ENCODE assay signal across 11 mouse cellular contexts in genomic region chr16:85001939-85002556, GRCm38 (mm10).
A peak's percentile ranks its signal among the peaks of the same experiment; 100 is the strongest.
DNase-seq lines count a peak whose midpoint lies in the region; ATAC-seq lines count a peak whose summit lies in the region.
"Had no signal": no experiment of that assay in that cellular context is flagged by ENCODE, and none has a peak within 500 bp of the region (broad histone marks: within the 10 kb centered on the region; RNA-seq: fewer than 3 reads in every experiment).

No protein-coding gene starts in this region.

- H3K27me3 ChIP-seq in forebrain, embryonic 13.5 days = no peaks in the 10 kb centered on the region
- no peaks in the 10 kb centered on the region for H3K27me3 ChIP-seq in forebrain, embryonic 10.5 days (ENCODE audit: poor library complexity, severe bottlenecking)
- H3K27me3 ChIP-seq in intestine, embryonic 16.5 days (replicated peaks; ENCODE audit: control insufficient read depth, insufficient read depth, low read length) = no peaks in the 10 kb centered on the region
- H3K27me3 ChIP-seq: embryonic facial prominence, embryonic 15.5 days; liver, embryonic 15.5 days; neural tube, embryonic 12.5 days had no signal

- 85% methylated on average over 5 of the region's 5 CpGs for WGBS in forebrain, embryonic 13.5 days
- 92% methylated on average over 5 of the region's 5 CpGs for WGBS in forebrain, embryonic 10.5 days
- WGBS in intestine, embryonic 16.5 days = 94% methylated on average over 5 of the region's 5 CpGs

- intact Hi-C loops in left cerebral cortex, postnatal 14 days (cut with DNase I) = loop anchor here (5.0 kb wide), 1 partner anchor 35 kb away; no protein-coding TSS in a partner anchor

- H3K4me1 ChIP-seq in forebrain, embryonic 13.5 days = no peaks in the 10 kb centered on the region
- no peaks in the 10 kb centered on the region for H3K4me1 ChIP-seq in forebrain, embryonic 10.5 days
- no peaks in the 10 kb centered on the region for H3K4me1 ChIP-seq in intestine, embryonic 16.5 days (ENCODE audit: control insufficient read depth, insufficient read depth, low read length)
- H3K4me1 ChIP-seq: embryonic facial prominence, embryonic 15.5 days; liver, embryonic 15.5 days; neural tube, embryonic 12.5 days had no signal

- no peak overlapping the region for H3K4me2 ChIP-seq in forebrain, embryonic 13.5 days
- no peak overlapping the region for H3K4me2 ChIP-seq in intestine, embryonic 16.5 days (ENCODE audit: low read depth, low read length)
- H3K4me2 ChIP-seq: embryonic facial prominence, embryonic 15.5 days; liver, embryonic 15.5 days; neural tube, embryonic 12.5 days had no signal

- H3K4me3 ChIP-seq in forebrain, embryonic 13.5 days = no peak overlapping the region
- H3K4me3 ChIP-seq in forebrain, embryonic 10.5 days = no peak overlapping the region
- H3K4me3 ChIP-seq in intestine, embryonic 16.5 days (ENCODE audit: low read length) = no peak overlapping the region
- H3K4me3 ChIP-seq: embryonic facial prominence, embryonic 15.5 days; liver, embryonic 15.5 days; neural tube, embryonic 12.5 days had no signal

- no peak overlapping the region for H3K27ac ChIP-seq in forebrain, embryonic 13.5 days
- no peak overlapping the region for H3K27ac ChIP-seq in forebrain, embryonic 10.5 days
- H3K27ac ChIP-seq in intestine, embryonic 16.5 days (ENCODE audit: low read length) = no peak overlapping the region
- H3K27ac ChIP-seq: embryonic facial prominence, embryonic 15.5 days; liver, embryonic 15.5 days; neural tube, embryonic 12.5 days had no signal

- DNase-seq in forebrain, embryonic 10.5 days (ENCODE audit: extremely low spot score, low spot score) = no peak
- DNase-seq in cerebellum, adult 18-20 months = peak; percentile 59 to 64
- DNase-seq in frontal cortex, adult 2 months (ENCODE audit: extremely low spot score in 1 of 2, low spot score in 1 of 2) = peak; percentile 79 to 90
- peak; percentile 80 to 87 for DNase-seq in left cerebral cortex, postnatal 14 days (ENCODE audit: low spot score in 2 of 2)
- no peak for DNase-seq in urinary bladder, postnatal 36 days (ENCODE audit: low spot score in 2 of 2)
- no peak for DNase-seq in retina, postnatal 1 day

- peaks cover 35% of the 10 kb centered on the region for H3K36me3 ChIP-seq in forebrain, embryonic 13.5 days (ENCODE audit: poor library complexity, severe bottlenecking)
- peaks cover 60% of the 10 kb centered on the region for H3K36me3 ChIP-seq in forebrain, embryonic 10.5 days (replicated peaks)
- peaks cover 3% of the 10 kb centered on the region; the same call in 1 of the 2 replicates for H3K36me3 ChIP-seq in intestine, embryonic 16.5 days (ENCODE audit: control insufficient read depth, insufficient read depth, low read length)
- H3K36me3 ChIP-seq: liver, embryonic 15.5 days had no signal

- peak; percentile 42 for ATAC-seq in forebrain, embryonic 13.5 days
- ATAC-seq in intestine, embryonic 16.5 days = no peak

- no peaks in the 10 kb centered on the region for H3K9me3 ChIP-seq in forebrain, embryonic 13.5 days (replicated peaks)
- 0 out of 2 replicates have a peak, but pooled peaks cover 5% of the 10 kb centered on the region for H3K9me3 ChIP-seq in forebrain, embryonic 10.5 days
- H3K9me3 ChIP-seq in intestine, embryonic 16.5 days (ENCODE audit: control insufficient read depth, low read length) = no peaks in the 10 kb centered on the region
- H3K9me3 ChIP-seq: embryonic facial prominence, embryonic 15.5 days; liver, embryonic 15.5 days; neural tube, embryonic 12.5 days had no signal

- no peak overlapping the region for H3K9ac ChIP-seq in forebrain, embryonic 13.5 days
- no peak overlapping the region for H3K9ac ChIP-seq in intestine, embryonic 16.5 days (ENCODE audit: low read depth, low read length)
- H3K9ac ChIP-seq: embryonic facial prominence, embryonic 15.5 days; liver, embryonic 15.5 days; neural tube, embryonic 12.5 days had no signal

Comparison
In these comparisons a context has a peak if more than half of its experiments do, and no peak if none do; other contexts are left out.
1. DNase-seq: peak in cerebellum, adult 18-20 months (2 of 2), frontal cortex, adult 2 months (2 of 2) and left cerebral cortex, postnatal 14 days (2 of 2); none in forebrain, embryonic 10.5 days (single experiment), urinary bladder, postnatal 36 days (0 of 2) and retina, postnatal 1 day (single experiment).